Mouse (Mus musculus): Measurements from ENCODE around the gene Med18.

DNA sequence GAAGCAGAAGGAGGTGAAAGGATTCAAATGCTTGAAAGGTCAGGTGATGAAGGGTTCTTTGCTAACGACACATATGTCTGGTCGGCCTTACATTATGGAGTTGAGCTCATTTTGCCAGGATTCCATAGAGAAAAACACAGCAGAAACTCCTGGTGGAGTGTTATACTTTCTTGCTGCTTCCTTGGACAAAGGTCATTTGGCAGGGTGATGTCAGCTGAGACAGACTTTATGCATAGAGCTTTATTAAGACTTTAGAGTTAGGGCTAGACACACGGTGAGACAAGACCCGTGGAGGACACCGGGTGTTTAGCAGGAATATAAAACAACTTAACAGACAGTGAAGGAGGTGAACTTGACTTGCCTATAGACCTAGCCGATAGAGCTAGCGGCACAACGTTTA lies 14.1 kb upstream of the Med18 start:
- TF ChIP-seq POLR2A (IDR thresholded peaks at IDR 0.05; ENCODE audit: borderline replicate concordance, low read depth, low read length) (no peak), CTCF (IDR thresholded peaks at IDR 0.05; ENCODE audit: low read depth, low read length) (no peak)
